Mouse (Mus musculus) hindlimb bud, embryonic 11.5 days (tissue): ENCODE results near the gene Cntln.

Source experiments
- DNase-seq: peaks from one replicate; pipeline ENCODE4 v3.0.0-alpha.2; 2012; ENCODE audit warnings: low read depth, low spot score; ENCODE audit errors: extremely low spot score

The Cntln gene

GRCm38 (mm10) chr4:84884111-84884538 lies at the start of gene Cntln:
Cntln (plus strand) TSS chr4:84884309.
- DNase-seq = peak; percentile 80

GRCm38 (mm10) chr4:84836979-84837378 lies 47.1 kb upstream of the Cntln start:
- DNase-seq = no peak

GRCm38 (mm10) chr4:84838545-84838944 lies 45.6 kb upstream of the Cntln start:
- no peak for DNase-seq

- DNase-seq = no peak
These were observed 44.6 kb upstream of the Cntln start for GRCm38 (mm10) chr4:84839466-84839865.

GRCm38 (mm10) chr4:84857588-84857987 lies 26.5 kb upstream of the Cntln start:
- no peak for DNase-seq

GRCm38 (mm10) chr4:84876347-84876746 lies 7.8 kb upstream of the Cntln start:
- no peak for DNase-seq

GRCm38 (mm10) chr4:84883646-84884045 lies 463 bp upstream of the Cntln start:
- DNase-seq = no peak

GRCm38 (mm10) chr4:84884539-84885270 lies 596 bp downstream of the Cntln start:
- peak; percentile 35 for DNase-seq

- no peak for DNase-seq
These were observed 1.1 kb downstream of the Cntln start for GRCm38 (mm10) chr4:84885271-84885540.

GRCm38 (mm10) chr4:84918393-84918792 lies 34.3 kb downstream of the Cntln start:
- no peak for DNase-seq

- DNase-seq = no peak
These were observed 50.3 kb downstream of the Cntln start for GRCm38 (mm10) chr4:84934342-84934929.

- peak; percentile 14 for DNase-seq
These were observed 58.0 kb downstream of the Cntln start for GRCm38 (mm10) chr4:84942059-84942458.

- no peak for DNase-seq
These were observed 58.5 kb downstream of the Cntln start for GRCm38 (mm10) chr4:84942651-84943050.

- no peak for DNase-seq
These were observed 60.0 kb downstream of the Cntln start for GRCm38 (mm10) chr4:84944100-84944499.

GRCm38 (mm10) chr4:84946450-84946849 lies 62.3 kb downstream of the Cntln start:
- DNase-seq = no peak

GRCm38 (mm10) chr4:84976875-84977646 lies 93.0 kb downstream of the Cntln start:
- DNase-seq = no peak

- DNase-seq = no peak
These were observed 111.6 kb downstream of the Cntln start for GRCm38 (mm10) chr4:84995520-84996348.

- DNase-seq = no peak
These were observed 121.5 kb downstream of the Cntln start for GRCm38 (mm10) chr4:85005581-85005980.

GRCm38 (mm10) chr4:85006789-85007188 lies 122.7 kb downstream of the Cntln start:
- DNase-seq = no peak

- no peak for DNase-seq
These were observed 126.7 kb downstream of the Cntln start for GRCm38 (mm10) chr4:85010846-85011245.

- DNase-seq = no peak
These were observed 161.6 kb downstream of the Cntln start for GRCm38 (mm10) chr4:85045748-85046147.
